Mouse (Mus musculus): ENCODE measurements around the gene Atrnl1. TPM values are rescaled to one million over a fixed set of nuclear protein-coding genes. Genes with fewer than 3 reads are reported as not detected.

The Atrnl1 gene
- polyA plus RNA-seq, 1 experiment from 2014 or later, result 4.5 TPM

DNA sequence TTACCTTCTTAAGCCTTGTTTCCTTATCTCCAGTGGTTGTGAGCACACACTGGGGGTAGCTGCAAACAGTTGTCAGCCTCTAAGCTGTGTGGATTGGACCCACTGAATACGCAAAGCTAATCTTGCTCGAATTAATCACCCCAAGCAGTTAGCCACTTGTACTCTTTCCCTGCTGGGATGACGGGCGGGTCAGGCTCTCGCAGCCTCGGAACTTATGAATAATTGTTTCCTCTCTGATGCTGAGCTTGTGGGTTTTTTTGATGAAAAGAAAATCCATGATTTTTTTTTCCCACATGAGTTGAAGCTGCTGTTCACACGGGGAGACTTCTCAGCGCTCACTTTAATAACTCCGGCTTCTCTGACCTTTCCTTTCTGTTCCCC, 554.8 kb downstream of the Atrnl1 start:
- H3K27me3 ChIP-seq (replicated peaks; ENCODE audit: insufficient read depth, low read length), result peaks cover 4% of the 10 kb centered on the region; the same call in 1 of the 2 replicates
- H3K9ac ChIP-seq (replicated peaks; ENCODE audit: low read depth), result no peak overlapping the region
- H3K27ac ChIP-seq (ENCODE audit: low read length), result no peak overlapping the region
- peak; percentile 28 for DNase-seq (ENCODE audit: low spot score)
- ATAC-seq, result peak; percentile 49
- no peak overlapping the region for H3K4me3 ChIP-seq (ENCODE audit: low read depth, low read length)
- 32% methylated on average over 9 of the region's 9 CpGs for WGBS
- H3K9me3 ChIP-seq (ENCODE audit: low read length), result no peaks in the 10 kb centered on the region
- H3K4me1 ChIP-seq (ENCODE audit: insufficient read depth, low read depth, low read length), result no peaks in the 10 kb centered on the region
- TF ChIP-seq EP300 (IDR thresholded peaks at IDR 0.05) (no peak), CTCF (IDR thresholded peaks at IDR 0.05) (no peak)
- no peak overlapping the region for H3K4me2 ChIP-seq (replicated peaks; ENCODE audit: low read depth, low read length)
- H3K36me3 ChIP-seq (ENCODE audit: insufficient read depth, low read length), result no peaks in the 10 kb centered on the region

GRCm38 (mm10) chr19:58166147-58166546, 555.3 kb downstream of the Atrnl1 start:
- H3K9me3 ChIP-seq (ENCODE audit: low read length), result no peaks in the 10 kb centered on the region
- no peak for TF ChIP-seq EP300 (IDR thresholded peaks at IDR 0.05)
- no peak for TF ChIP-seq CTCF (IDR thresholded peaks at IDR 0.05)
- no peak overlapping the region for H3K4me2 ChIP-seq (replicated peaks; ENCODE audit: low read depth, low read length)
- DNase-seq (ENCODE audit: low spot score) (no peak), ATAC-seq (no peak)
- H3K27ac ChIP-seq (ENCODE audit: low read length), result no peak overlapping the region
- H3K4me3 ChIP-seq (ENCODE audit: low read depth, low read length), result no peak overlapping the region
- peaks cover 4% of the 10 kb centered on the region; the same call in 1 of the 2 replicates for H3K27me3 ChIP-seq (replicated peaks; ENCODE audit: insufficient read depth, low read length)
- no peak overlapping the region for H3K9ac ChIP-seq (replicated peaks; ENCODE audit: low read depth)
- no peaks in the 10 kb centered on the region for H3K36me3 ChIP-seq (ENCODE audit: insufficient read depth, low read length)
- 47% methylated on average over 6 of the region's 6 CpGs for WGBS
- H3K4me1 ChIP-seq (ENCODE audit: insufficient read depth, low read depth, low read length), result no peaks in the 10 kb centered on the region

- Histone ChIP-seq H3K27me3 (replicated peaks; ENCODE audit: insufficient read depth, low read length) (no peaks in the 10 kb centered on the region), H3K36me3 (ENCODE audit: insufficient read depth, low read length) (no peaks in the 10 kb centered on the region), H3K4me2 (replicated peaks; ENCODE audit: low read depth, low read length) (no peak overlapping the region), H3K9ac (replicated peaks; ENCODE audit: low read depth) (no peak overlapping the region), H3K4me1 (ENCODE audit: insufficient read depth, low read depth, low read length) (no peaks in the 10 kb centered on the region), H3K27ac (ENCODE audit: low read length) (no peak overlapping the region), H3K4me3 (ENCODE audit: low read depth, low read length) (no peak overlapping the region), H3K9me3 (ENCODE audit: low read length) (no peaks in the 10 kb centered on the region)
- no peak for TF ChIP-seq EP300 (IDR thresholded peaks at IDR 0.05)
- no peak for TF ChIP-seq CTCF (IDR thresholded peaks at IDR 0.05)
- ATAC-seq, result no peak
- DNase-seq (ENCODE audit: low spot score), result no peak
- 56% methylated on average over 10 of the region's 10 CpGs for WGBS
These were observed 567.6 kb downstream of the Atrnl1 start for GRCm38 (mm10) chr19:58178410-58178809.

GRCm38 (mm10) chr19:58180773-58181172, 569.9 kb downstream of the Atrnl1 start:
- Histone ChIP-seq H3K9ac (replicated peaks; ENCODE audit: low read depth) (no peak overlapping the region), H3K36me3 (ENCODE audit: insufficient read depth, low read length) (no peaks in the 10 kb centered on the region), H3K4me1 (ENCODE audit: insufficient read depth, low read depth, low read length) (no peaks in the 10 kb centered on the region), H3K4me3 (ENCODE audit: low read depth, low read length) (no peak overlapping the region), H3K27me3 (replicated peaks; ENCODE audit: insufficient read depth, low read length) (no peaks in the 10 kb centered on the region), H3K9me3 (ENCODE audit: low read length) (no peaks in the 10 kb centered on the region), H3K4me2 (replicated peaks; ENCODE audit: low read depth, low read length) (0 out of 2 replicates have a peak overlapping the region, but pooled peaks have one; percentile 14), H3K27ac (ENCODE audit: low read length) (no peak overlapping the region)
- TF ChIP-seq EP300 (IDR thresholded peaks at IDR 0.05) (no peak), CTCF (IDR thresholded peaks at IDR 0.05) (no peak)
- WGBS, result 24% methylated on average over 5 of the region's 5 CpGs
- no peak for DNase-seq (ENCODE audit: low spot score)
- no peak for ATAC-seq

Small RNA genes lying within 50 kb of the gene (microRNA-seq; reads per million reads assigned to microRNA genes)
- gene Mir5623, result 1.2 reads per million

Other genes with a start within 250 kb of the Atrnl1 start
- 8.5 and 9.0 TPM in 2 replicates for gene Trub1, start 158.1 kb upstream of the Atrnl1 start, polyA plus RNA-seq (2015; fragmentation: Nextera tagmentation; extraction: Ambion mirVana)